Mouse (Mus musculus): ENCODE measurements at regions not wholly inside any gene's neighbourhood (a gene's known extent, or its start where the extent isn't known, plus 50 kb on each side); places are given as distances from the start of the nearest gene placed in this dataset.

DNA sequence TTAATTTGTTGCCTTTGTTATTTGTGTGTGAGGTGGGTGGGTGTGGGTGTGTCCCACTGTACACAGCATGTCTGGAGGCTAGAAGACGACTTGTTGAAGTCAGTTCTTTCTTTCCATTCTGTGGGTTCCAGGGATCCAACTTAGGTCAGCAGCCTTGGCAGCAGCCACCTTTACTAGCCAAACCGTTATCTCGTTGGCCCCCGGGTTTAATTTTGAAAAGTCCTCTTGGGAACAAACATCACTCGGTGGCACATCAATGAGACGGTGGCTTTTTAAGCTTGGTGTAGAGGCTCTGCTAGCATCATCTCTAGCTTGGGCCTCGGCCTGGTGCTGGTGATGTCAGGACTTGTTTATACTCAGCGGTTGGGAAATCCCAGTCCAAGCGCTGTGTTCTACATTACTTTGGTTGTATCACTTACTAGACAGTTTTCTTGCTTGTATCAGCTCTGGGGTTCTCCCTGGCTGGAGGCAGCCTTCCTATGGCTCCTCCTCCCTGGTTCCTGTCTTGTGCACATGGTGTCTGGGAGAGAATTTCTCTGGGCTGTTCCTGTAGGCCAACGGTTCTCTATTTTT is 217.6 kb downstream of the Tle3 start:
- DNase-seq (ENCODE audit: low spot score in 2 of 2), result no peak

DNA sequence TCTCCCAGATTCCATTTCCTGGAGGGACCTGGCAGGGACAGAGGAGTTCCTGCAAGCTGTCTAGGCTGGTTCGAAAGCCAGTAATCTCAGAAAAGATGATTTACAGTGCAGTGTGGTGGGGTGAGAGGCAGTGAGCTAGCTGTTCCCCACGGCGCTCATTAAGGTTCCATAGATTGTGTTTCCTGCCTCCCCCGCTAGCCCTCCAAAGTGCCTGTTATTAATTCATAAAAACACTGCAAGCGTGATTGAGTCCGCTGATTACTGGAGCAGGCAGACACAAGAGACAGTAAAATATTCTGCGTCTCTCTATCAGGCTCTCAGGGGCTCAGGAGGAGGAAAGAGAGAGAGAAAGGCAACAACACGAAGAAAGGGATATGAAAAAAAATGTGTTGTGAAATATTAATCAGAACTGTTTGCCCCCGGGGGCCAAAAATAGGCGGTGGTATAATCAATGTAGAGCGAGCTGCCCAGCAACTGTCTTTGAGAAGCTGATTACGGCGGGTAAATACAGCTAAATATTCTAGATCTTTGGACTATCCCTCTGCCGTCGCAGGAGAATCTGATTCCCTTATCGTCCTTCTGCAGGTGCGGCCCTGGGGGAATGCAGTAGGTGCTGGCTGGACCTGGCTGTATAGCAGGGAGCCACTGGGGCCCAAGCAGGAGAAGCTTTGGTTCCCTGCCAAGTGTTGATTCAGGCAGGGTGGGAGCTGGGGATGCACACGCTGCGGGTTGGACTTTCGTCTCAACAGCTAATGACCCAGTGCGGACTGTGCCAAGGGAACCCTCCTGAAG is 211.3 kb downstream of the Tle3 start:
- no peak for DNase-seq (ENCODE audit: low spot score in 2 of 2)

DNA sequence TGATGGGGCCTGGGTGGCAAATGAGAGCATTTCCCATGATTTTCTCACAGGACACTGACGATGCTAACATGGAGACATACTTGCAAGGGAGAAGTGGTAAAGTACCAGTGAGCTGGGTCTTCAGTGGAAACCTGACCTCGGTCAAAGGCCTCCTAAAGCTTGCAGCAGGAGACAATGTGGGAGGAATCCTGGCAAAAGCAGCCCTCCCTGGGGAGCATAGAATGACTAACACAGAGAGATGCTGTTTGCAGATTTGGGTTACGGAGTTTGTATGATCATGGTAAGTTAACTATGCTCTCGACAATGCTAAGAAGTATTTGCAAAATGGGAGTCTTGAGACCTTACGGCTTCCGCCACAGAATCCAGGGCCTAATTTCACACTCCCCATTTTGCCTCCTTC is 208.9 kb downstream of the Tle3 start:
- no peak for DNase-seq (ENCODE audit: low spot score in 2 of 2)

GRCm38 (mm10) chr9:61578255-61578654 is 206.1 kb downstream of the Tle3 start:
- peak; percentile 21 to 36 for DNase-seq (ENCODE audit: low spot score in 2 of 2)

DNA sequence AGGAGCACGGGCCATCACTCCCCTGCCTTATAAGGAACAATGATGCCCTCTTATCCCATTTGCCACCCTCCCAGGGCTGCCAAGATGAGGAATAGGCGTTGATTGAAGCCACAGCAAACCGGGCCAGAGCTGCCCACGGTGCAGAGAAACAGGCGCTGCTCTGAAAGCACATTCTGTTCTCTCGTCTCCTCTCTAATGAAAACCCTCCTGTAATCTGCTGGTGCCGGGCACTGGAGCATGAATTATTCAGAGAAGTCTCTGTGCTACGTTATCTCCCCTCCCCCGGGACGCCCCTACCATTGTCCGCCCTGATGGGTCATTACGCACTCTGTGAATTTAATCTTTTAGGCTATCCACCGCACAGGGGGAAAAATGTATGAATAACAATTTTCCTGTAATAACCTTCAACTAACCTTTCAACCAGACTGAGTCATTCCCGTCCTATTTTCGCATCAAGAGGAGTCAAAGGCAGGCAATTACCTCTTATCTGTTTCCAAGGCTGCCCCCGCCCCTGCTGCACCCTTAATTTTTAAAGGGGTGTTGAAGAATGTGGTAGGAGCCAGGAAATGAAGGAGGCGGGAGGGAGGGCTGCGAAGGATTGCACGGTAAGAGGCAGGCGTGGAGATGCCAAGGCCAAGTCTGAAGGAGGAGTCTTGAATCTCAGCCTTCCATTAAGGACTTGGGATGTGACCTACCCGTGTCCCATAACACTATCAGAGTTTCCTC is 201.6 kb downstream of the Tle3 start:
- peak; percentile 54 to 75 for DNase-seq (ENCODE audit: low spot score in 2 of 2)

DNA sequence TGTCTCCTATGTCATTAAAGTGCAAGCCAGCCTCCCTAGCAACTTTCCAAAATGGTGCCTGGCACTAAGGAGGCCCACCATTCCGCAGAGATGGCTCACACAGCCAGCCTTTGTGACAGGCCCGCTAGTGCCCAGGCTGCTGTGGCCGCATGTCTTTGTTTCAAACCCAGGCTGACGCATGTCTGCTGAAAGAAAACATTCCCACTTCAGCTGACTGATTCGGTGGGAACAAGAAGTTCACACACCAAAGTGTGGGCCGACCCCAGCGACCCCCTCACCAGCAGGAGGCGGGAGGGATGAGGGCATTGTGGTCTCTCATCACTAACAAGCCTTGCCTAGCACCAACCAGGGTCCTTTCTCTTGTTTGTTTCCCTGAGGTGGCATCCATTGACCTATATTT is 190.9 kb downstream of the Tle3 start:
- no peak for DNase-seq (ENCODE audit: low spot score in 2 of 2)

- no peak for DNase-seq (ENCODE audit: low spot score in 2 of 2)
These were observed 189.4 kb downstream of the Tle3 start for GRCm38 (mm10) chr9:61561551-61561950.

DNA sequence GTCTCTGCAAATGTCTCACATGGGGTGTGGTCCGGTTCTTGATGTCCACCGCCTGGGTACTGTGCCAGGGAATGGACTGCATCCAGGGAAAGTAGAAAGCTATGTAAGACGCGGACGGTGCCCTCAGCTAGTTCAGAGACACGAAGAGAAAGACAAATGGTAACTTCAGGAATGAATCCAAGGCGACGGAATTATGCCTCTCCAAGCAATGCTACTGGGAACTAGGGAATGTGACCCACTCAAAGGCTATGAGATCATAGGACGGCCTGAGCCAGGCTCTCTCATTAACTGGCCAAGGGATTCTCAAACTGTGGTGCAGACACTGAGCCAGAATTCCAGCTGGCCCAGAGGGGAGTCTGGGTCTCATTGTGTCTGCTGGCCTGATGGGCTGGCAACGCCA is 186.5 kb downstream of the Tle3 start:
- no peak for DNase-seq (ENCODE audit: low spot score in 2 of 2)

DNA sequence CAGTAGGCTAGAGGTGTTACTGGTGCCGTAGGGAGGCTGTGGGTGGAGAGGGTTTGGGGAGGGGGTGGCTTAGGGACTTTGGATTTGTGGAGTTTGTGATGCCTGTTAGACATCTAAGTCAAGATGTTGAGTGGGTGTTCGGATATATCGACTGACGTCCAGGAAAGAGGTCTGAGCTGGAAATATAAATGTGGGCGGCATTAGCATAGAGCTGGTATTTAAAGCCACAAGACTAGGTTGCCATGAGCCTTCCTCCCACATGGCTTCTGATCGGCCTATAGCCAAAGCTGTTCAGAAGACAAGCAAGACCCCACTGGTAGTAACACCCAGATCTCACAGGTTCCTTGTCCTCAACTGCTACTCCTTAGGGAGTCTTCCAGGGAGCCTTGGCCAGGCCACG is 184.9 kb downstream of the Tle3 start:
- peak in 1 of 2 experiments; percentile 46 for DNase-seq (ENCODE audit: low spot score in 2 of 2)

GRCm38 (mm10) chr9:61555173-61555572 is 183.0 kb downstream of the Tle3 start:
- no peak for DNase-seq (ENCODE audit: low spot score in 2 of 2)

DNA sequence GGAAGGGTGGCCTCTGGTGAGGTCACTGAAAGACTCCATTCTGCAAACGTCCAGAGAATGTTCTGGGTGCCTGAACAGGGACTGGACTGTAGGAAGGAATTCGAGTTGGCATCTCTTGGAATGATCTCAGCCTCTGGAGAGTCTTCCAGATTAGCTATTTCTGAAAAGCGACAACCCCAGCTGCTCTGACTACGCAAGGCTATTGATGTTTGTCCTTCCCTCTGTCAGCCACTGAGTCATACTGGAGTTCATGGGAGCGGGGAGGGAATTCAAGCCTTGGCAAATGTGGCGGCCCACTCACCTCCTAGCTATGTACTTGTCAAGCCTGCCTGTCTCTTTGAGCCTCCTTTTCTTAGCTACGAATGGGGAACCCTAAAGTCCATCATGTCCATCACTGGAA is 182.4 kb downstream of the Tle3 start:
- DNase-seq (ENCODE audit: low spot score in 2 of 2), result no peak

GRCm38 (mm10) chr9:61553626-61554025 is 181.5 kb downstream of the Tle3 start:
- DNase-seq (ENCODE audit: low spot score in 2 of 2), result no peak

DNA sequence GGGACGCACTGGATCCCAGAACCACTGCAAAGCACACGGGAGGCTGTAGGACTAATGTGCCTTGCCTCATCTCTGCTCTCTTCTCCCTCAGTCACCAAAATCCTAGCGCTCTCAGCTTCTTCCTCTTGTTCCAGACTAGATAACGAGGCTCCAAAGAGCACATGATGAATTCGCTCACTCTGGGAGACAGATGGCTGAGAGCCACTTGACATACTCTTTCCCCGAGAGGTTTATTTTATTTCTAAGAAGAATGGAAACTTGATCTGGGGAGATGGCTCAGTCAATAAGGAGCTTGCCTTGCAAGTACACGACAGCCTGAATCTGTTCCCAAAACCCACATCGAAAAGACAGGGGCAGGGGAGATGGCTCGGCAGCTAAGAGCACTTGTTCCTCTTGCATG is 179.2 kb downstream of the Tle3 start:
- no peak for DNase-seq (ENCODE audit: low spot score in 2 of 2)

GRCm38 (mm10) chr9:61550326-61550725 is 178.2 kb downstream of the Tle3 start:
- no peak for DNase-seq (ENCODE audit: low spot score in 2 of 2)

GRCm38 (mm10) chr9:61549692-61550241 is 177.6 kb downstream of the Tle3 start:
- peak in 1 of 2 experiments; percentile 18 for DNase-seq (ENCODE audit: low spot score in 2 of 2)

- DNase-seq (ENCODE audit: low spot score in 2 of 2), result no peak
These were observed 165.4 kb downstream of the Tle3 start for GRCm38 (mm10) chr9:61537316-61538189.

- no peak for DNase-seq (ENCODE audit: low spot score in 2 of 2)
These were observed 161.1 kb downstream of the Tle3 start for GRCm38 (mm10) chr9:61533237-61533636.

DNA sequence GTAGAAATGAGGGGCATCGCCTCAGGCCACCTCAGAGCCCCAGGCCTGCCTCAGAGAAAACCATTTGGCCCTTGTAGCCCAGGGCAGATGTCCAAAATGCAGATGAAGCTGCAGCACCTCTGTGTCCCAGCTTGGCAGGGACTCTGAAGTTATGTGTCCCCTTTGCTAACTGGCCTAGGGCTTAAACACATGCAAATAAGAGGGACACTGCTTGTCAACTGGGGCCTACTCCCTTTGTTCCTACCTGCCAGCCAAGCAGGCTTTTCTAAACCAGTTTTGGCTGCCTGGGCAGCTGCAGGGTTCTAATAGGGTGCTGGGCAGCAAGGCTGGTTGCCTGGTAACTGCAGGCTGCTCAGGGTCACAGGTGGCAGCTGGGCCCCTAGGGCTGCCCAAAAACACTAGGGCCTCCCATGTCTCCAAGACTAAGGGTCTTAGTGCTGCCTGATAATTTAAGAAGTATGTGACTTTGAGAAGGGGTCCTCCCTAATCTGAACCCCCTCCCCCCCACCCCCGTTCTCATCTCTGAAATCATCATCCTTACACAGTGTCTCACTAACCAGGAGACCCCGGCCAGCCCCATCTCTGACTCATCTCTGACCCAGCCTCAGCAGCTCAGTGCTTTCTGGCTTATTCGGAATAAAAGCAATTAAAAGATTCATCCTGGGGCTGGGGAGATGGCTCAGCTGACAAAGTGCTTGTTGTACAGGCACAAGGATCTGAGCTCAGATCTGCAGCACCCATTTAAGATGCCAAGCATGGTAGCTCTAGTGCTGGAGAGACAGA is 158.3 kb downstream of the Tle3 start:
- peak in 1 of 2 experiments; percentile 15 for DNase-seq (ENCODE audit: low spot score in 2 of 2)

- no peak for DNase-seq (ENCODE audit: low spot score in 2 of 2)
These were observed 156.2 kb downstream of the Tle3 start for GRCm38 (mm10) chr9:61528286-61528865.
